Mouse (Mus musculus) fat pad, adult 2 months (tissue): ENCODE data around the gene Zfp260.

Experiments used
- DNase-seq: peaks from one replicate; pipeline ENCODE4 v3.0.0-alpha.2; 2011; ENCODE audit warnings: low read depth, low spot score; ENCODE audit errors: extremely low read depth

Gene Zfp260

DNA sequence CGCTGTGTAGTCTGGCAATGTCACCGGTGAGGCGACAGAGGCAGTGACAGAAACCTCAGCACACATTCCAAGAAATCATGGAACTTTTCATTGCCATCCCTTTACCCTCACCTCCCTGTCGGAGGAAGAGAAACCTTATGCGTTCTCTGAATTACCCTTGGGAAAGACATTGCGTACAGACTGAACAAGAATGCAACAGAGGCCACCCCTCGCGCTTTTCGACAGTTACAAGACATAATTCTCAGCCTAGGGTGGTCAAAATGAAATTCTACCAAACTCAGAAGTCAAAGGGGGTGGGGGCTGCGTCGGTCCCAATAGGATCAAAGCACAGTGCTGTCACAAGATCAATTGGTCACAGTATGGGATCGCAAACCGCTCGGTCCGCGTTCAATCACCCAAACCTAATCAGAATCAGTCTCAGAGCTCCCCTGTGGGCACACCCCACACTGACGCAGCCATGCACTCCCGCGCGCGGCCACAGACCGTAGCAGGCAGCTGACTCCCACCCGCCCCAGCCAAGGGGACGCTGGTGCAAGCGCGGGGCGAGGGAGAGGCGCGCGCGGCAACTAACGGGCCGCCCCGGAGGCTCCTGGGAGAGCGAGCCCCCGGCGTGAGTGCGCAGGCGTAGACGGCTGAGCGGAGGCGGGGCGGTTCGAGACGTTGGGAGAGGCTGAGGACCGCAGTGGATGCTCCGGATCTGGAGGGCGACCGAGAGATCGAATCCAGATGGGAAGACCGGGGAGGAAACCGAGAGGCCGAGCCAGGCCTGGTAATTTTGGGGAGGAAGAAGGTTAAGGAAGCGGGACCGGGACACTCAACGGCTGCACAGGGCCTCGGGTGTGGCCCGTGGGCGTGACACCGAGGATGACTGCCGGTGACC lies 27.0 kb downstream of the Zfp260 start, which contains the start of gene Zfp382:
Gene Zfp382 (plus strand): TSS at position 635 of the 880 bp plus-strand sequence.
- DNase-seq, result no peak

DNA sequence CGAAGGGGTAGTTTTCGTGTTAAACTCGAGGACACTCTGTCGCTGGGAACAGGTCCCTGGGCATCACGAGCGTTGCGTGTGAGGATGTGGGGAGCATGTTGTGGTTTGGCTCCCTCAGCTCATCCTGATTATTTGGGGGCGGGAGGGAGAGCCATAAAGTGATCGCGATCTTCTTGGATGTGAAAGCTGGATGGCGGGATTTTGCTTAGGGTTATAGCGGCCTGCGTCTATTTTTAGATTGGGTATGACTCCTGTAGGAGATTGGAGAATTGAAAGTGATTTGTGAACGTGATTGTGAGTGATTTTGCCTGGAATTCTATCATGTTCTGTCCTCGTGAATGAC lies 27.6 kb downstream of the Zfp260 start:
- DNase-seq, result no peak

DNA sequence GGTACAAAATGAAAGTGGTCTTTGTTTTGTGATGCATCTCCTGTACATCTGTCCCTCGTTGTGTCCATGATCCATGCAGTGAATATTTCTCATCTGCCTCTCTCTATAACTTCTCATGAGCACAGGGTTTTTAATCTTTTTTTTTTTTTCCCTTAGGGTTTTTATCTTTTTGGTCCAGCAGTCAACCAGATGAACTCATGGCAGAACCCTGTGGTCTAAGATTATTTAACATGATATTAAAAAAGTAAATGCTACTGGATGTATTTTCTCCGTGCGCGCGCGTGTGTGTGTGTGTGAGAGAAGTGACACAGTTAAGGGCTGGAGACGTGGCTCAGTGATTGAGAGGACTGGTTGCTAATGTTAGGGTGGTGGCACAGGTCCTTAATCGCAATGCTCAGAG lies 35.3 kb downstream of the Zfp260 start:
- DNase-seq, result no peak

DNA sequence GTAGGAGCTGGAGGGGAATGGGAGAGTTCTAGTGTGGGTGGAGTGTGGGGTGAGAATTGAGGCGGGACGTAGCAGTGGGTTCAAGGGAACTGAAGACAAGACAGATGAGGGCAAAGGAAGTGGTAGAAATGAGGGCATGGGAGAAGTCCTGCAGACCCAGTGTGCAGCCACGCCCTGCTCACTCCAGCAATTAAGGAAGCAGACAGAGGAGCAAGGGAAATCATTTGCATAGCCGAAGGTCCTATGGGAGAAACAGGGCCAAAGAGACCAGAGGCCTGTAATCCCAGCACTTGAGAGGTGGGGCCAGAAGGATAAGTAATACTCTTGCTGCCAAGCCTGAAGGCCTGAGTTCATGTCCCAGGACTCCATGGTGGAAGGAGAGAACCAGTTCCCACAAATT lies 37.8 kb downstream of the Zfp260 start:
- DNase-seq, result no peak

DNA sequence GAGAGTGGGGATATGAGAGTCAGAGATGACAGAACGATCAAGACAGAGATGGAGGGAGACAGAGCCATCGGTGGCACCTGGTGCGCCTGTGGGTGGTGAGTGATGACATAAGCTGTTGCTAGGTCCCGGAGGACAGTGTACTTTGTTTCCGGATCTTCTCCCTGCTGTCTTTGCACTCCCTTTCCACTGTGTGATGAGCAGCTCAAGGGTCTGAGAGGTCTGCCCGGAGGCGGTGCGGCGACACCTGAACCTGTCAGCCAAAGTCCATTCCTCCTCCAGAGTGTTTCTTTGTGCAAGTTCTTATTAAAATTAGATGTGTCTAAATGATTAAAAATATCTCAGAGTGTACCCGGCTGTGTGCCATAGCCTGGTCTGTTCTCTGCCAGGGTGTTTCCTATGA lies 42.2 kb downstream of the Zfp260 start:
- DNase-seq, result no peak

DNA sequence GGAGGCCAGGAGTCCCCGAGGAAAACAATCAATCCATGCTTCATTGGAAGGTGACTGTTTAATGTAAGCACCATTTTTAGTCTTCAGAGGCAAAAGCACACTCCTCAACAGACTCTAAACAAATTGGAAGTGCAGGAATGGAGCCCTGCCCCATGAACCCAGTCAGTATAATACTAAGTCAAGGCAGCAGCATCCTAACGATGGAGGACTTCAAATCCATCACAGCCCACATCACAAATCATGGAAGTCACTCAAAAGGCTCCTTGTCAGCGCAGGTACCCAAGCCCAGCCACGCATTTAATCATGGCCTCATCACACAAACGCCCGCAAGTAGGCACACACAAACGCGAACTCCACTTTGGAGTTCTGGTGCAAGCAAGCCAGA lies 48.6 kb downstream of the Zfp260 start:
- no peak for DNase-seq

DNA sequence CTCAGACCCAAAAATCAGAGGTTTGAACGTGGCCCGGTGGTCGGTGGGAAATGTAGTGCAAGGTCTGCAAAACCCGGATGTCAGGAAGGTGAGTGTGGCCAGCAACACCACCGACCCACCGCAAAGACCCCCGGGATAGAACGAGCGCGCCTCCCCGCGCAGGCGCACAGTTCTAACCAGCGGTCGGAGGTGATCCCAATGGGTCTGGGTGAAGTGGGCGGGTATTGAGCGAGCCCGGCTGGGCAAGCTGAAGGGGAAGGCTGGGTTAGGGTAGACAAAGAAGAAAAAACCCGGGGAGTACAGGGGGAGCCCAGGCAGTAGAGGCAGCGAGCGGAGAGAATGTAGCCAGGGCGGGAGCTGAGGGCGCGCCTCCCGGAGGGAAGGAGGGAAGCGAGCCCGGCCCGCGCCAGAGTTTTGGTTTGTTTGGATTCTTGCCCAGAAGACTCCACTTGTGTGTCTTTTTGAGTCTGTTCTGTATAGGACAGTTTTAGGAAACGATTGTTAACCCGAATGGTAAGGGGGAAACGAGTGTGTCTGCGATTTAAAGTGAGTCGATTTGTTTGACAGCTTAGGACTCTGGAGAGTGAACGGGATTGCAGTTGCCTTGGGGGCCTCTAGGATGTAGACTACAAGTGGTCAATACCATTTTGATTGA lies 49.1 kb downstream of the Zfp260 start:
- DNase-seq, result no peak

DNA sequence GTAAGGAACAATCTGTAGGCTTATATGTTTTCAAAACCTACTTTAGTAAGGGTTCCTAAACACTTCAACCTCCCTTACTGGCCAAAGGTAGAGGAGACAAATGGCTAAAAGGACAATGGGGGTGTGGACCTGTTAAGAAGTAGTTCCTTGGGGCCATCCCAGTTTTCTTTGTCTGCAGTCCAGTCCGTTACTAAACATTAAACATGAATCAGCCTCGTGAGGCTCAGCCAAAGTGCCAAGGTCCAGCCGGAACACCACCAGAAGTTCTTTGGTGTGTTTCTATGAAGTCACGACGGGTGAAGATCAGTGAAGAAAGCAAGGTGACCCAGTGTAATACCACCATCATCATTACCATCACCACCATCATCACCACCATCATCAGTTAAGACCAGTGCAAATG lies 52.4 kb downstream of the Zfp260 start:
- no peak for DNase-seq

DNA sequence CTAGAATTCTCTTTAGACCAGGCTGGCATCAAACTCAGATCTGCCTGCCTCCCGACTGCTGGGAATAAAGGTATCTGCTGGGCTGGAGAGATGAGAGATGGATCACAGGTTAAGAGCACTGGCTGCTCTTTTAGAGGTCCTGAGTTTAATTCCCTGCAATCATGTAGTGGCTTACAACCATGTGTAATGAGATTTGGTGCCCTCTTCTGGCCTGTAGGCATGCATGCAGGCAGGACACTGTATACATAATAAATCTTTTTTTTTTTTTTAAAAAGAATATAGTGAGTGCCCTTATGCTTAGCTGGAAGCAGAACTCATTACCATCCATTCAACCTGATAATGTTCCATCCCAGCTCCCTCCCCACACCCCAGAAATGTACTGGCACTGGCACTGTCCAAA lies 59.5 kb downstream of the Zfp260 start:
- DNase-seq, result no peak

DNA sequence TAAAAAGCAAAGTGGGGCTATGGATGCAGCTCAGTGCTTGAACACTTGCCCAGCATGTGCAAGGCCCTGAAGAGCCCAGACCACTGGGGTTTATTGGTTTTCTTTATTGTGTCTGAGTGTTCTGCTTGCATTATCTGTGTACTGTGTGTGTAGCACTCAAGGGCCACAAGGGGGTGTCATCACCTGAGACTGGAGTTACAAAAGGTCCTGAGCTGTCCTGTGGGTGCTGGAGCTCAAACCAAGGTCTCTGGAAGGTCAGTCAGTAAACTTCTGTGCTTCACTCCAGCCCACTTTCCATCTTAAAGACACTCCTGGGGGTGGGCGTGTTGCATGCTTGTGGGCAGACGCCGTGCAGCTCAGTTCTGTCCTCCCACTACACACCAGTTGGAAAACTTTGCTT lies 60.9 kb downstream of the Zfp260 start:
- DNase-seq, result no peak
